Mouse (Mus musculus) ES-E14 (cell line): ENCODE measurements at regions not wholly inside any gene's neighbourhood (a gene's known extent, or its start where the extent isn't known, plus 50 kb on each side); places are given as distances from the start of the nearest gene placed in this dataset.

Experiments
- DNase-seq: peaks from one replicate; pipeline ENCODE4 v3.0.0-alpha.2; 2013; ENCODE audit warnings: low read depth, low spot score
- H3K27ac ChIP-seq: 2 replicates; pipeline ENCODE4 v1.5.1; 2012; ENCODE audit warnings: low read depth, mild to moderate bottlenecking, low read length, moderate library complexity, mixed read lengths; ENCODE audit not compliant: poor library complexity, insufficient read depth, severe bottlenecking
- H3K36me3 ChIP-seq: 2 replicates; pipeline ENCODE4 v1.6.1; 2012; ENCODE audit warnings: mild to moderate bottlenecking, low read length, moderate library complexity, mixed read lengths; ENCODE audit not compliant: control insufficient read depth, poor library complexity, insufficient read depth, severe bottlenecking
- H3K4me1 ChIP-seq, 2 experiments: fragments of 150-350 bp in 1 of 2; sonication (generic) in 1 of 2; 2 replicates each; pipeline ENCODE4 v1.6.1; 2012; ENCODE audit warnings: low read length in 2 of 2, mild to moderate bottlenecking in 1 of 2, mixed read lengths in 1 of 2; ENCODE audit not compliant: control insufficient read depth in 2 of 2, insufficient read depth in 2 of 2, poor library complexity in 1 of 2
- H3K4me3 ChIP-seq, 2 experiments: fragments of 150-350 bp in 1 of 2; sonication (generic) in 1 of 2; 2 replicates each; pipeline ENCODE4 v1.5.1; 2012; ENCODE audit warnings: low read length in 2 of 2, low read depth in 1 of 2, mild to moderate bottlenecking in 1 of 2, mixed read lengths in 1 of 2; ENCODE audit not compliant: insufficient read depth in 1 of 2, poor library complexity in 1 of 2, severe bottlenecking in 1 of 2
- H3K9ac ChIP-seq: 2 replicates; pipeline ENCODE4 v1.6.1; 2012; ENCODE audit warnings: low read depth, mild to moderate bottlenecking, low read length, mixed read lengths; ENCODE audit not compliant: poor library complexity, insufficient read depth, severe bottlenecking
- H3K9me3 ChIP-seq: fragments of 150-350 bp; sonication (generic); 2 replicates; pipeline ENCODE4 v1.6.1; 2012; ENCODE audit warnings: low read depth, mild to moderate bottlenecking, low read length; ENCODE audit not compliant: control insufficient read depth, insufficient read depth
- CHD2 ChIP-seq: IDR thresholded peaks from 2 replicates; pipeline ENCODE4 v1.6.1; 2014; ENCODE audit warnings: mild to moderate bottlenecking, low read depth, low read length, inconsistent platforms
- HCFC1 ChIP-seq: IDR thresholded peaks from 2 replicates; pipeline ENCODE4 v1.6.1; 2012; ENCODE audit warnings: low read length, inconsistent platforms, borderline replicate concordance; ENCODE audit not compliant: insufficient read depth
- MAFK ChIP-seq: IDR thresholded peaks from 2 replicates; pipeline ENCODE4 v1.6.1; 2014; ENCODE audit warnings: mild to moderate bottlenecking, low read depth, low read length, inconsistent platforms; ENCODE audit not compliant: insufficient read depth
- ZC3H11A ChIP-seq: IDR thresholded peaks from 2 replicates; pipeline ENCODE4 v1.6.1; 2012; ENCODE audit warnings: low read depth, mild to moderate bottlenecking, inconsistent platforms, low read length, borderline replicate concordance
- ZNF384 ChIP-seq: IDR thresholded peaks from 2 replicates; pipeline ENCODE4 v1.6.1; 2012; ENCODE audit warnings: low read depth, low read length, inconsistent platforms
- in situ Hi-C, 2 experiments: fragments of 600-800 bp; cut with MboI; formaldehyde crosslinking; loops; one replicate each; pipeline ENCODE4 v1.15.1; 2025; ENCODE audit warnings: low sequenced_read_pairs in 2 of 2, inconsistent platforms in 1 of 2; ENCODE audit not compliant: unreplicated experiment in 2 of 2

GRCm38 (mm10) chr7:62924585-62925331 is 101.3 kb upstream of the A26c2 start:
- DNase-seq = peak; percentile 12
- TF ChIP-seq ZC3H11A (peak; percentile 85), CHD2 (no peak)
- H3K27ac ChIP-seq = no peak overlapping the region
- no peaks in the 10 kb centered on the region for H3K9me3 ChIP-seq
- H3K36me3 ChIP-seq = no peaks in the 10 kb centered on the region
- H3K9ac ChIP-seq = no peak overlapping the region
- in situ Hi-C loops = loop anchor here (10.0 to 25.0 kb wide), 2 partner anchors 88 to 390 kb away; no protein-coding TSS in a partner anchor
- H3K4me1 ChIP-seq = no peaks in the 10 kb centered on the region
- no peak overlapping the region for H3K4me3 ChIP-seq

GRCm38 (mm10) chr7:62922246-62922645 is 98.8 kb upstream of the A26c2 start:
- Histone ChIP-seq H3K36me3 (no peaks in the 10 kb centered on the region), H3K27ac (no peak overlapping the region), H3K9ac (no peak overlapping the region), H3K9me3 (no peaks in the 10 kb centered on the region), H3K4me3 (no peak overlapping the region), H3K4me1 (no peaks in the 10 kb centered on the region)
- TF ChIP-seq MAFK = no peak
- TF ChIP-seq ZC3H11A = peak; percentile 61
- TF ChIP-seq CHD2 = no peak
- TF ChIP-seq ZNF384 = no peak
- TF ChIP-seq HCFC1 = no peak
- DNase-seq = peak; percentile 39
- in situ Hi-C loops = loop anchor here (10.0 to 25.0 kb wide), 2 partner anchors 90 to 393 kb away; no protein-coding TSS in a partner anchor

GRCm38 (mm10) chr7:62894337-62894736 is 70.9 kb upstream of the A26c2 start:
- H3K9me3 ChIP-seq = no peaks in the 10 kb centered on the region
- no peak overlapping the region for H3K27ac ChIP-seq
- no peak overlapping the region for H3K4me3 ChIP-seq
- no peak for DNase-seq
- no peaks in the 10 kb centered on the region for H3K36me3 ChIP-seq
- in situ Hi-C loops = no loop called here
- TF ChIP-seq ZNF384 (no peak), MAFK (no peak), CHD2 (no peak), HCFC1 (no peak), ZC3H11A (no peak)
- H3K9ac ChIP-seq = no peak overlapping the region
- H3K4me1 ChIP-seq = no peaks in the 10 kb centered on the region

- in situ Hi-C loops = no loop called here
- Histone ChIP-seq H3K4me3 (no peak overlapping the region), H3K9me3 (no peaks in the 10 kb centered on the region), H3K9ac (no peak overlapping the region), H3K36me3 (no peaks in the 10 kb centered on the region), H3K4me1 (no peaks in the 10 kb centered on the region), H3K27ac (no peak overlapping the region)
- TF ChIP-seq MAFK = no peak
- 0 out of 2 replicates have a peak, but pooled peaks have one; percentile 6 for TF ChIP-seq ZC3H11A
- TF ChIP-seq CHD2 = no peak
- TF ChIP-seq HCFC1 = no peak
- TF ChIP-seq ZNF384 = peak; percentile 95
- peak; percentile 41 for DNase-seq
Observed at GRCm38 (mm10) chr7:62877033-62877432, 53.6 kb upstream of the A26c2 start.
